Mouse (Mus musculus): ENCODE data around the gene Adgrv1.

DNA sequence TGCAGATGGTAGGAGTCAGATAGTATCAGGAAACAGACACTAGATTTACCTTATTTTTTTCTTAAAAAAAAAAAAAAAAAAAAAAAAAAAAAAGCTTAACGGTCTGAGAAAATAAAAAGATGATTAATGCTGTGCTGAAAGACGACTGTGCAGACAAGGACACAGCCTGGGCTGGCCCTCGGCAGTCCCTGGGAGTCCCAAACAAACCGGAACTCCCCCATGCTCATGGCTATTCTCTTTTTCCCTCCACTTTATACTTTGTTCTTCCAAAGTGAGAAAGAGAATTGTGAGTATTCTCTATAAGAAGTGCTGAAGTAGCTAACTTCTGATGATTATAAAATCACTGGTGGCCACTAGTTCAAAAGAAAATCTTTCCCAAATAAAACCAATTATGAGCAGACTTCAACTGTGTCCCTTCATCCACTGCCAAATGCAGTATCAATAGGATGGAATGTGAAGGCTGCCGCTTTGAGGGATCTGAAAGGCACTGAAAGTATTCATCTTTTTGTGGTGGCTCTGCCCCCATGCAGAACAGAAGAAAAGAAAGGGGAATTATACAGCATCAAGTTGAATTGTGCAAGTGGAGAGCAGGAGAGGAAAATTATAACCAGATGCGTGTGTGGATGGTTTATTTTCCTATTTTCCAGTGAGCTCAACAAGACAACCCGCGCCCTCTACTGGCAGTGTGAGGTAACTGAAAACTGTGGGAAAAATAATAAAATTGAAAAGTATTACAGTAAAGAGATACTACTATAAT is 8.5 kb upstream of the Adgrv1 start:
- TF ChIP-seq CTCF (IDR thresholded peaks at IDR 0.05; ENCODE audit: low read depth): peak; percentile 82
- TF ChIP-seq EP300 (IDR thresholded peaks at IDR 0.05; ENCODE audit: low read depth): no peak

Data from liver, postnatal 0 days (tissue).